Mouse (Mus musculus): ENCODE results near the gene Gpr171. TPM values are rescaled to one million over a fixed set of nuclear protein-coding genes. Genes with fewer than 3 reads are reported as not detected.
"Not testable (repeated sequence)": the region's sequence is repeated elsewhere in the genome, so short reads cannot be mapped to it uniquely, and the experiment has no call there.

Gene Gpr171
- polyA plus RNA-seq, 1 experiment = 6.1 TPM

- Histone ChIP-seq H3K27me3 (replicated peaks) (no peaks in the 10 kb centered on the region), H3K9me3 (no peaks in the 10 kb centered on the region), H3K36me3 (replicated peaks; ENCODE audit: low read length) (peaks cover 76% of the 10 kb centered on the region), H3K4me3 (replicated peaks) (no peak overlapping the region), H3K4me1 (peaks cover 89% of the 10 kb centered on the region)
- TF ChIP-seq GATA1 (IDR thresholded peaks at IDR 0.05; ENCODE audit: borderline replicate concordance, low read length) = no peak
- no peak for TF ChIP-seq FLI1 (IDR thresholded peaks at IDR 0.05; ENCODE audit: low read length)
These were observed 20.3 kb upstream of the Gpr171 start for GRCm38 (mm10) chr3:59121780-59122449.

DNA sequence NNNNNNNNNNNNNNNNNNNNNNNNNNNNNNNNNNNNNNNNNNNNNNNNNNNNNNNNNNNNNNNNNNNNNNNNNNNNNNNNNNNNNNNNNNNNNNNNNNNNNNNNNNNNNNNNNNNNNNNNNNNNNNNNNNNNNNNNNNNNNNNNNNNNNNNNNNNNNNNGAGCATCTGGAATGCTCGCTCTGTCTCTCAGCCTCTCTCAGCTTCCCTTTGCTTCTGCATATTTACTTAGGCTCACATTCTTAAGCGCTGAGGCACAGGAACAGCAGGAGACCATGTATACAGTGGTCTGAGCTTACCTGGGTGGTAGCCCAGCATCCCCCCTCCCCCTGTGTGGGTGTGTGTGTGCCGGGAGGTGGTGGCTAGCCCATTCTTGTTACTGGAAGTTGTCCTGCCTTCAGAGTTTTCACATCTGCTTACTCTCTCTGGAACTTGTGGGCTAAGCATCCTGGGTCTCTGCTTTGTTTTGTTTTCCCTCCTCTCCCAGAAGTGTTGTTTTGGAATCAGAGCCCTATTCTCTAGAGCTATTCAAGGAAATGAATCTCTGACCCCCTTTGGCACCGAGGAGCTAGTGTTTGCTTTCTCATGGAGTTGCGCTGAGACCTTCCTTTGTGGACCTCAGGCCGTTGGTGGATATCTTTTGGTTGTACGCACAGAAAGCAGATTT lies 19.6 kb upstream of the Gpr171 start:
- Histone ChIP-seq H3K4me3 (replicated peaks) (no peak overlapping the region), H3K27me3 (replicated peaks) (no peaks in the 10 kb centered on the region), H3K9me3 (no peaks in the 10 kb centered on the region), H3K36me3 (replicated peaks; ENCODE audit: low read length) (peaks cover 82% of the 10 kb centered on the region), H3K4me1 (peaks cover 95% of the 10 kb centered on the region)
- TF ChIP-seq GATA1 (IDR thresholded peaks at IDR 0.05; ENCODE audit: borderline replicate concordance, low read length) (no peak), FLI1 (IDR thresholded peaks at IDR 0.05; ENCODE audit: low read length) (no peak)

GRCm38 (mm10) chr3:59113973-59114517 lies 12.4 kb upstream of the Gpr171 start:
- Histone ChIP-seq H3K36me3 (replicated peaks; ENCODE audit: low read length) (peaks cover 57% of the 10 kb centered on the region), H3K9me3 (no peaks in the 10 kb centered on the region), H3K4me3 (replicated peaks) (peak overlapping the region; percentile 86), H3K27me3 (replicated peaks) (no peaks in the 10 kb centered on the region), H3K4me1 (peaks cover 98% of the 10 kb centered on the region)
- TF ChIP-seq GATA1 (IDR thresholded peaks at IDR 0.05; ENCODE audit: borderline replicate concordance, low read length) = peak; percentile 99
- TF ChIP-seq FLI1 (IDR thresholded peaks at IDR 0.05; ENCODE audit: low read length) = peak; percentile 35; the same call in 1 of the 2 replicates

- Histone ChIP-seq H3K36me3 (replicated peaks; ENCODE audit: low read length) (peaks cover 58% of the 10 kb centered on the region), H3K4me3 (replicated peaks) (peak overlapping the region; percentile 57), H3K4me1 (peaks cover 98% of the 10 kb centered on the region)
- not testable (repeated sequence) for H3K9me3 ChIP-seq; H3K27me3 ChIP-seq (replicated peaks)
These were observed 11.7 kb upstream of the Gpr171 start for GRCm38 (mm10) chr3:59113291-59113690.

DNA sequence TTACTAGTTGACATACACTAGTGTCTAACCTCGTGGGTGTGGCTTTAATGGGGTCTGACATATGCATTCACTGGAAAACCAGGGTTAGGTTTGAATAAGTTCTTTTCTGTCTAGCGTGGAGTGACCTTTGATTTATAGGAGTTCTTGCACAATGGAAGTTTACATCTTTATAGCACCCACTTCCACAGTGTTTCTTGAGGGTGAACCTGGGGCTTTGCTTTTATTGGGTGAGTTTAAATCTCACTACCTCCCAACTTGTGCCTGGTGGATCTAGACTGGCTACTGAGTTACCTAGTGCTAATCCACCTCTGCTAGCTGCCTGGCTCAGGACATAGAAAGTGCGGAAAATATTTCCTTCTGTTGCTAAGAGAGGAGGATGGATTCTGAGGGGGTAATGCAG lies 10.3 kb upstream of the Gpr171 start:
- peaks cover 61% of the 10 kb centered on the region for H3K36me3 ChIP-seq (replicated peaks; ENCODE audit: low read length)
- H3K4me1 ChIP-seq = peaks cover 98% of the 10 kb centered on the region
- H3K4me3 ChIP-seq (replicated peaks) = no peak overlapping the region
- TF ChIP-seq GATA1 (IDR thresholded peaks at IDR 0.05; ENCODE audit: borderline replicate concordance, low read length) (no peak), FLI1 (IDR thresholded peaks at IDR 0.05; ENCODE audit: low read length) (no peak)
- no peaks in the 10 kb centered on the region for H3K9me3 ChIP-seq
- H3K27me3 ChIP-seq (replicated peaks) = no peaks in the 10 kb centered on the region

GRCm38 (mm10) chr3:59109834-59110233 lies 8.2 kb upstream of the Gpr171 start:
- H3K36me3 ChIP-seq (replicated peaks; ENCODE audit: low read length) = peaks cover 58% of the 10 kb centered on the region
- H3K27me3 ChIP-seq (replicated peaks); H3K4me3 ChIP-seq (replicated peaks); H3K9me3 ChIP-seq: not testable (repeated sequence)
- peaks cover 97% of the 10 kb centered on the region for H3K4me1 ChIP-seq

DNA sequence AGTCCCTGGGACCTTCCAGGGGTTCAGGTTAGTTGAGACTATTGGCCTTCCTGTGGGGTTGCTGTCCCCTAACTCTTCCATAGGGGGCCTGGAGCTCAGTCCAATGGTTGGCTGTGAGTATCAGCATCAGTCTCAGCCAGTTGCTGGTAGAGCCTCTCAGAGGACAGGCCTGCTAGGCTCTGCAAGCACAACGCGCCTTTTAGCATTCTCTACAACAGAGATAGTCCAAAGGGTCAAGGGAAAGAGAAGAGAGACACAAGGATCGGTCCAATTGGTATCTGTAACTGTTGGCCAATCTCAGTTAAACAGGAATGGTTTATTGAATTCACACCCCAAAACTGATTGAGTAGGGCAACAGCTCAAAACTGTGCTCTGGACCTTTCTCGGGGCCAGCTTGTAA lies 5.8 kb upstream of the Gpr171 start:
- Histone ChIP-seq H3K4me1 (peaks cover 97% of the 10 kb centered on the region), H3K4me3 (replicated peaks) (no peak overlapping the region), H3K27me3 (replicated peaks) (no peaks in the 10 kb centered on the region), H3K36me3 (replicated peaks; ENCODE audit: low read length) (peaks cover 73% of the 10 kb centered on the region), H3K9me3 (no peaks in the 10 kb centered on the region)
- TF ChIP-seq GATA1 (IDR thresholded peaks at IDR 0.05; ENCODE audit: borderline replicate concordance, low read length) = no peak
- TF ChIP-seq FLI1 (IDR thresholded peaks at IDR 0.05; ENCODE audit: low read length) = no peak

DNA sequence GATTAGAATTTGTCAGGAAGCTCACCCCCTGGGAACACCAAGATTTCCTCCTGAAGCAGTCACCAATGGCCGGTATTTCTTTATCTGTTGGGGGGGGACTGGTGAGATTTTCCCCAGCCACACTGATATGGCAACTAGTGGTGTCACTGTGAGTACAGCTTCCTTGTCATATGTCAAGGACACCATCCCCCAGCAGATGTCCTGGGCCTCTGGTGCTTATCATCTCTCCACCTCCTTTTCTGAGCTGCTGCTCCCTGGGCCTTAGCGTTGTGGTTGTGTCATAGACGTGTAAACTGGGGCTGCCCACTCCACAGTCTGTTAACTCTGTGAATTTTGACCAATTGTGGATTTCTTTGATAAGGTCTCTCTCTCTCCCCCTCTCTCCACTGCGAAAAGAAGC lies 2.8 kb upstream of the Gpr171 start:
- Histone ChIP-seq H3K9me3 (no peaks in the 10 kb centered on the region), H3K36me3 (replicated peaks; ENCODE audit: low read length) (peaks cover 67% of the 10 kb centered on the region), H3K4me3 (replicated peaks) (peak overlapping the region; percentile 82), H3K4me1 (peaks cover 97% of the 10 kb centered on the region), H3K27me3 (replicated peaks) (no peaks in the 10 kb centered on the region)
- no peak for TF ChIP-seq FLI1 (IDR thresholded peaks at IDR 0.05; ENCODE audit: low read length)
- TF ChIP-seq GATA1 (IDR thresholded peaks at IDR 0.05; ENCODE audit: borderline replicate concordance, low read length) = 0 out of 3 replicates have a peak, but pooled peaks have one; percentile 30

DNA sequence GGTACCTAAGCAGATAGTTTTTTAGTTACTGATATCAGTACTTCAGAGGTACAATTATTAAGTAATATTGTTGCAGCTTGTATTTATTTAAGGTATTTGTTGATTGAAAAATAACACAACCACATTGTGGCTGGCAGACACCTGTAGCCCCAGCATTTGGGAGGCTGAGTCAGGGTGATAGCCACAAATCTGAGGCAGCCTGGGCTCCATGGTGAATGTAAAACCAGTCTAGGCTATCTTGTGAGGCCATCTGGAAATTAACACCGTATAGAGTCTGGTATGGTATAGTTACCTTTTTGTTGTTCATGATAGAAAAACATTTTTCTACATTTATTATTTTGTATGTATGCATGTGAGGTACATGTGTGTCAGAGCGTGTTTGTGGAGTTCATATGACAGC lies 525 bp upstream of the Gpr171 start:
- Histone ChIP-seq H3K4me1 (peaks cover 98% of the 10 kb centered on the region), H3K4me3 (replicated peaks) (peak overlapping the region; percentile 12), H3K36me3 (replicated peaks; ENCODE audit: low read length) (peaks cover 68% of the 10 kb centered on the region), H3K27me3 (replicated peaks) (no peaks in the 10 kb centered on the region), H3K9me3 (no peaks in the 10 kb centered on the region)
- TF ChIP-seq FLI1 (IDR thresholded peaks at IDR 0.05; ENCODE audit: low read length) (no peak), GATA1 (IDR thresholded peaks at IDR 0.05; ENCODE audit: borderline replicate concordance, low read length) (no peak)

DNA sequence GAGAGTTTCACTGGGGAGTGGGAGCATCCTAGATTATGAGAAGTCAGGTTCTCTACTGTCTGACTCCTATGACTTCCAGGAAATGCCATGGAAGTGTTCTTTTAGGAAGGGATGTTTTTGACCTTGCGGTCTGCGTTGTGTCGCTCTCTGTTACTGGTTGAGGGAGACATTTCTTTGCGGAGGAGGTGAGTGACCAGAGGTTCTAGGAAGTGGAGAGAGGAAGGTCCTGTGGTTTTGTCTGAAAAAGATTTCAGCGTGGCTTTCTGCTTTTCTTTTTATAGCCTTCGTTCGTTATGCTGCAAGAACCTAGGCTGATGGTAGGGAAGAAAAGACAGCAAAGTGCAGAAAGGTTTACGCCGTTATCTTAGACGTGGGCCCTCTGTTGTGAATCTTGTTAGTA lies 3.1 kb downstream of the Gpr171 start:
- no peak for TF ChIP-seq GATA1 (IDR thresholded peaks at IDR 0.05; ENCODE audit: borderline replicate concordance, low read length)
- no peak for TF ChIP-seq FLI1 (IDR thresholded peaks at IDR 0.05; ENCODE audit: low read length)
- Histone ChIP-seq H3K4me1 (peaks cover 94% of the 10 kb centered on the region), H3K27me3 (replicated peaks) (no peaks in the 10 kb centered on the region), H3K4me3 (replicated peaks) (peak overlapping the region; percentile 62), H3K9me3 (no peaks in the 10 kb centered on the region), H3K36me3 (replicated peaks; ENCODE audit: low read length) (peaks cover 72% of the 10 kb centered on the region)

Measured in megakaryocyte, embryonic 14.5 days (primary cell).